Mouse (Mus musculus) liver, embryonic 16.5 days (tissue): ENCODE measurements around the gene Faxc. TPM values are rescaled to one million over a fixed set of nuclear protein-coding genes. Genes with fewer than 3 reads are reported as not detected.

Source experiments
- ATAC-seq: fragments of 200-750 bp; cut with Nextera tagmentation; 2 replicates; pipeline ENCODE4 v1.8.0; 2017; ENCODE audit warnings: low read depth, mild to moderate bottlenecking, moderate number of reproducible peaks, moderate library complexity
- H3K27ac ChIP-seq: fragments of 300-500 bp; sonication (generic); 2 replicates; pipeline ENCODE4 v1.5.1; 2014; ENCODE audit warnings: mild to moderate bottlenecking, low read length
- H3K27me3 ChIP-seq: fragments of 300-500 bp; sonication (generic); 2 replicates; pipeline ENCODE4 v1.6.1; 2014; ENCODE audit warnings: low read depth, low read length, mixed read lengths; ENCODE audit not compliant: control insufficient read depth, insufficient read depth
- H3K36me3 ChIP-seq: fragments of 300-500 bp; sonication (generic); 2 replicates; pipeline ENCODE4 v1.6.1; 2014; ENCODE audit warnings: mild to moderate bottlenecking; ENCODE audit not compliant: control insufficient read depth, insufficient read depth
- H3K4me1 ChIP-seq: fragments of 300-500 bp; sonication (generic); 2 replicates; pipeline ENCODE4 v1.6.1; 2014; ENCODE audit warnings: low read depth, low read length, mixed read lengths; ENCODE audit not compliant: control insufficient read depth
- H3K4me2 ChIP-seq: fragments of 300-500 bp; sonication (generic); 2 replicates; pipeline ENCODE4 v1.6.1; 2014; ENCODE audit warnings: low read depth, low read length, mixed read lengths
- H3K4me3 ChIP-seq: fragments of 300-500 bp; sonication (generic); 2 replicates; pipeline ENCODE4 v1.5.1; 2014; ENCODE audit warnings: low read depth, mild to moderate bottlenecking, low read length
- H3K9ac ChIP-seq: fragments of 300-500 bp; sonication (generic); 2 replicates; pipeline ENCODE4 v1.6.1; 2014; ENCODE audit warnings: low read depth, low read length
- H3K9me3 ChIP-seq: fragments of 300-500 bp; sonication (generic); replicated peaks from 2 replicates; pipeline ENCODE4 v1.6.1; 2016; ENCODE audit warnings: low read length; ENCODE audit not compliant: control insufficient read depth
- WGBS: fragments of 180-500 bp; shearing (Covaris S2); extraction: QIAGEN DNeasy Blood & Tissue Kit; methylation state at CpG from one replicate; pipeline ENCODE4 v1.1.7; 2014; ENCODE audit not compliant: insufficient replicate concordance; 5-methylcytosine and 5-hydroxymethylcytosine counted together
- polyA plus RNA-seq: library from polyadenylated mRNA; unstranded; fragments of >200 nt; fragmentation: Nextera tagmentation; extraction: Ambion mirVana; gene quantifications from 2 replicates; pipeline ENCODE4 v1.2.1, GENCODE M21; 2015

The Faxc gene
- polyA plus RNA-seq, 1 experiment from 2014 or later, result 0.04 TPM

GRCm38 (mm10) chr4:21989571-21990091, 58.5 kb downstream of the Faxc start:
- Histone ChIP-seq H3K4me3 (no peak overlapping the region), H3K4me1 (no peaks in the 10 kb centered on the region), H3K36me3 (no peaks in the 10 kb centered on the region), H3K27me3 (no peaks in the 10 kb centered on the region), H3K4me2 (no peak overlapping the region), H3K9ac (no peak overlapping the region), H3K27ac (no peak overlapping the region), H3K9me3 (no peaks in the 10 kb centered on the region)
- 29% methylated on average over 3 of the region's 3 CpGs for WGBS
- ATAC-seq, result no peak

GRCm38 (mm10) chr4:21990580-21991235, 59.6 kb downstream of the Faxc start:
- Histone ChIP-seq H3K27ac (no peak overlapping the region), H3K4me2 (no peak overlapping the region), H3K27me3 (no peaks in the 10 kb centered on the region), H3K9me3 (no peaks in the 10 kb centered on the region), H3K36me3 (no peaks in the 10 kb centered on the region), H3K9ac (no peak overlapping the region), H3K4me3 (no peak overlapping the region), H3K4me1 (no peaks in the 10 kb centered on the region)
- 33% methylated on average over 3 of the region's 3 CpGs for WGBS
- no peak for ATAC-seq

GRCm38 (mm10) chr4:22017656-22018379, 86.7 kb downstream of the Faxc start:
- Histone ChIP-seq H3K4me2 (no peak overlapping the region), H3K27me3 (no peaks in the 10 kb centered on the region), H3K36me3 (no peaks in the 10 kb centered on the region), H3K27ac (no peak overlapping the region), H3K4me3 (no peak overlapping the region), H3K4me1 (no peaks in the 10 kb centered on the region), H3K9me3 (no peaks in the 10 kb centered on the region), H3K9ac (no peak overlapping the region)
- 5% methylated on average over 9 of the region's 9 CpGs for WGBS
- no peak for ATAC-seq

- Histone ChIP-seq H3K27me3 (no peaks in the 10 kb centered on the region), H3K27ac (no peak overlapping the region), H3K9me3 (no peaks in the 10 kb centered on the region), H3K4me2 (no peak overlapping the region), H3K36me3 (no peaks in the 10 kb centered on the region), H3K4me1 (no peaks in the 10 kb centered on the region), H3K4me3 (no peak overlapping the region), H3K9ac (no peak overlapping the region)
- ATAC-seq, result no peak
- 31% methylated on average over 5 of the region's 5 CpGs for WGBS
Measured at GRCm38 (mm10) chr4:22018414-22018813, 87.3 kb downstream of the Faxc start.

GRCm38 (mm10) chr4:22029951-22030350, 98.8 kb downstream of the Faxc start:
- Histone ChIP-seq H3K9ac (no peak overlapping the region), H3K27ac (no peak overlapping the region), H3K4me2 (no peak overlapping the region), H3K4me3 (no peak overlapping the region), H3K27me3 (no peaks in the 10 kb centered on the region), H3K9me3 (no peaks in the 10 kb centered on the region), H3K36me3 (no peaks in the 10 kb centered on the region), H3K4me1 (no peaks in the 10 kb centered on the region)
- WGBS, result 50% methylated on average over 2 of the region's 2 CpGs
- ATAC-seq, result no peak

Other genes with a start within 250 kb of the Faxc start
- not detected in 2 replicates for gene Prdm13, start 245.4 kb upstream of the Faxc start, polyA plus RNA-seq
- gene Ccnc, start 203.6 kb upstream of the Faxc start, polyA plus RNA-seq, result 17.6 and 18.8 TPM in 2 replicates
- gene Usp45, start 164.2 kb upstream of the Faxc start, polyA plus RNA-seq, result 14.6 and 14.8 TPM in 2 replicates
- 12.9 and 14.2 TPM in 2 replicates for gene Tstd3, start 164.1 kb upstream of the Faxc start, polyA plus RNA-seq
- gene Pnisr, start 83.7 kb upstream of the Faxc start, polyA plus RNA-seq, result 36.5 and 39.8 TPM in 2 replicates
- gene Coq3, start 51.7 kb upstream of the Faxc start, polyA plus RNA-seq, result 6.6 TPM in 2 replicates